Mouse (Mus musculus): ENCODE data around the gene Zcchc4. TPM values are rescaled to one million over a fixed set of nuclear protein-coding genes. Genes with fewer than 3 reads are reported as not detected.

The Zcchc4 gene
- 14.3 and 14.7 TPM in 2 replicates for polyA plus RNA-seq (2012; rRNA removed)

GRCm38 (mm10) chr5:52775237-52775636 lies at the start of gene Zcchc4:
Gene Zcchc4 (plus strand): TSS chr5:52775409.

GRCm38 (mm10) chr5:52741391-52742111 lies 33.7 kb upstream of the Zcchc4 start, which contains the start of gene Pi4k2b:
Gene Pi4k2b (plus strand): TSS chr5:52741574.

GRCm38 (mm10) chr5:52833761-52834274 lies 58.6 kb downstream of the Zcchc4 start, which contains the start of gene Anapc4:
Gene Anapc4 (plus strand): TSS chr5:52834012.

Other genes with a start within 250 kb of the Zcchc4 start
- 11.0 and 11.7 TPM in 2 replicates for gene Lgi2, start 208.9 kb upstream of the Zcchc4 start, polyA plus RNA-seq (2012; rRNA removed)
- 10.7 and 11.1 TPM in 2 replicates for gene Sepsecs, start 105.7 kb upstream of the Zcchc4 start, polyA plus RNA-seq (2012; rRNA removed)
- gene Pi4k2b, start 33.8 kb upstream of the Zcchc4 start, polyA plus RNA-seq (2012; rRNA removed): 4.9 and 5.4 TPM in 2 replicates
- 151 and 164 TPM in 2 replicates for gene Anapc4, start 58.6 kb downstream of the Zcchc4 start, polyA plus RNA-seq (2012; rRNA removed)

Data from central nervous system, embryonic 18 days (tissue).